Mouse (Mus musculus) liver, embryonic 15.5 days (tissue): ENCODE measurements around the gene Gm42715. TPM values are rescaled to one million over a fixed set of nuclear protein-coding genes. Genes with fewer than 3 reads are reported as not detected.
A peak's percentile ranks its signal among the peaks of the same experiment; 100 is the strongest.

Source experiments
- ATAC-seq: fragments of 200-750 bp; cut with Nextera tagmentation; 2 replicates; pipeline ENCODE4 v1.8.0; 2017; ENCODE audit warnings: moderate number of reproducible peaks, mild to moderate bottlenecking, moderate library complexity; ENCODE audit not compliant: insufficient read depth
- H3K27ac ChIP-seq: fragments of 300-500 bp; sonication (generic); replicated peaks from 2 replicates; pipeline ENCODE4 v1.5.1; 2015; ENCODE audit warnings: mild to moderate bottlenecking, inconsistent platforms
- H3K27me3 ChIP-seq: fragments of 300-500 bp; sonication (generic); 2 replicates; pipeline ENCODE4 v1.6.1; 2015; ENCODE audit warnings: mild to moderate bottlenecking, inconsistent platforms
- H3K36me3 ChIP-seq: fragments of 300-500 bp; sonication (generic); replicated peaks from 2 replicates; pipeline ENCODE4 v1.6.1; 2015; ENCODE audit warnings: moderate library complexity, mild to moderate bottlenecking, inconsistent platforms
- H3K4me1 ChIP-seq: fragments of 300-500 bp; sonication (generic); replicated peaks from 2 replicates; pipeline ENCODE4 v1.6.1; 2015; ENCODE audit warnings: inconsistent platforms
- H3K4me2 ChIP-seq: fragments of 300-500 bp; sonication (generic); 2 replicates; pipeline ENCODE4 v1.6.1; 2015; ENCODE audit warnings: moderate library complexity, mild to moderate bottlenecking, inconsistent platforms
- H3K4me3 ChIP-seq: fragments of 300-500 bp; sonication (generic); replicated peaks from 2 replicates; pipeline ENCODE4 v1.5.1; 2015; ENCODE audit warnings: mild to moderate bottlenecking, inconsistent platforms
- H3K9ac ChIP-seq: fragments of 300-500 bp; sonication (generic); 2 replicates; pipeline ENCODE4 v1.6.1; 2015; ENCODE audit warnings: moderate library complexity, mild to moderate bottlenecking, inconsistent platforms
- H3K9me3 ChIP-seq: fragments of 300-500 bp; sonication (generic); replicated peaks from 2 replicates; pipeline ENCODE4 v1.6.1; 2016; ENCODE audit warnings: inconsistent platforms
- WGBS: fragments of 180-500 bp; shearing (Covaris S2); methylation state at CpG from one replicate; pipeline ENCODE4 v1.1.7; 2015; ENCODE audit warnings: mixed read lengths; ENCODE audit not compliant: insufficient replicate concordance; 5-methylcytosine and 5-hydroxymethylcytosine counted together
- polyA plus RNA-seq: library from polyadenylated mRNA; unstranded; fragments of >200 nt; fragmentation: Nextera tagmentation; extraction: Ambion mirVana; gene quantifications from 2 replicates; pipeline ENCODE4 v1.2.1, GENCODE M21; 2015

Gm42715 gene
- polyA plus RNA-seq, 1 experiment from 2014 or later = 5.2 TPM

DNA sequence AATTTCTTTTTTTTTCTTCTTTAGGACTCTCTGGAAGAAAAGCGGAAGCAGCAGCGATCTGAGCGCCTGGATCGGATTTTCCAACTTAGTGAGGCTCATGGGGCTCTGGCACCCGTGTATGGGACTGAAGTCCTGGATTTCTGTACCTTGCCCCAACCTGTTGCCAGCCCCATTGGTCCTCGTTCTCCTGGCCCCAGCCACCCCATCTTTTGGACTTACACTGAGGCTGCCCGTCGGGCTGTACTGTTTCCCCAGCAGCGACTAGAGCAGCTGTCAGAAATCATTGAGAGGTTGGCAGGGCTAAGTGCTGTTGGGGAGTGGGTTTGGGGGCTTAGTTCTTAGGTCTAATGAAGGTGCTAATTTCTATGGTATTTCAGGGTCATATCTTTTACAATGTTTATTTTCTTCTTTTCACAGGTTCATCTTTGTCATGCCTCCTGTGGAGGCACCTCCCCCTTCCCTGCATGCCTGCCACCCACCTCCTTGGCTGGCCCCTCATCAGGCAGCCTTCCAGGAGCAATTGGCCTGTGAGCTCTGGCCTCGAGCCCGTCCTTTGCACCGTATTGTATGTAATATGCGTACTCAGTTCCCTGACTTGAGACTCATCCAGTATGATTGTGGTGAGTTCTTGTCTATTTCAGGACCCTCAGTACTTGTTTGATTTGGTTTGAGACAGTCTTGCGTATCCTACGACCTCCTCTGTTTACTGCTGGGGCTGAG is 29.9 kb downstream of the Gm42715 start:
- no peaks in the 10 kb centered on the region for H3K9me3 ChIP-seq
- ATAC-seq = no peak
- WGBS = 91% methylated on average over 15 of the region's 15 CpGs
- H3K4me3 ChIP-seq = no peak overlapping the region
- H3K4me2 ChIP-seq = no peak overlapping the region
- H3K4me1 ChIP-seq = no peaks in the 10 kb centered on the region
- H3K27me3 ChIP-seq = no peaks in the 10 kb centered on the region
- H3K9ac ChIP-seq = no peak overlapping the region
- H3K27ac ChIP-seq = no peak overlapping the region
- peaks cover 89% of the 10 kb centered on the region for H3K36me3 ChIP-seq

DNA sequence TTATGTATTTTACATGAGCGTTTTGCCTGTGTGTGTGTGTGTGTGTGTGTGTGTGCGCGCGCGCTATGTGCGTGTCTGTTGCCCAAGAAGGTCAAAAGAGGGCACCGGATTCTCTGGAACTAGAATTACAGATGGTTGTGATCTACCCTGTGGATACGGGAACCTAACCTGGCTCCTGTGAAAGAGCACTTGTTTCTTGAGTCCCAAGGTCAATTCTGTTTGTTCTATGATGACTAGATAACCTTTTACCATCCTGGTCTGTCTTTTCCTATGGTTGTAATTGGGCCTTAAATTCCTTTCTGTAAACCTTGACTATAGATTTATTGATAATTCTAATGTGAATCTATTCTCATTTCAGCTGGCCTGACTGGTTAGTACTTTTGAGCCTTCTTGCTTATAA is 32.2 kb downstream of the Gm42715 start:
- Histone ChIP-seq H3K27me3 (no peaks in the 10 kb centered on the region), H3K36me3 (peaks cover 90% of the 10 kb centered on the region), H3K27ac (no peak overlapping the region), H3K4me2 (no peak overlapping the region), H3K4me1 (no peaks in the 10 kb centered on the region), H3K9me3 (no peaks in the 10 kb centered on the region), H3K4me3 (no peak overlapping the region), H3K9ac (no peak overlapping the region)
- ATAC-seq = no peak
- WGBS = 91% methylated on average over 8 of the region's 8 CpGs

DNA sequence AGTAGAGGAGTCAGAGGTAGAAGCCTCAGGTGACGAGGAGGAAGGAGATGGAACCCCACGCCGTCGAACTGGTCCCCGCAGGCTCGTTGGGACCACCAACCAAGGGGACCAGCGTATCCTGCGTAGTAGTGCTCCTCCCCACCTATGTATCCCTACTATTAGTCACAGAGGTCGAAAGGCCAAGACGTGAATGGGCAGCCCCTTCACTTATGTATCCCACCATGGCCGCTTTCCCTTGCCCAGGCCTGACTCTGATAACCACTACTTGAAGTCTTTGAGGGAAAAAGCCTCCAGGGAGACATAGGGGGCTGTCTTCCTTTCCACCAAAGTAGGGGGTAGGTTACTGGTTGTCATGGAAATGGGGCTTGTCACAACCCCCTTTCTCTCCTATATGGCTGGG is 41.2 kb downstream of the Gm42715 start:
- Histone ChIP-seq H3K36me3 (peaks cover 84% of the 10 kb centered on the region), H3K4me3 (no peak overlapping the region), H3K4me2 (no peak overlapping the region), H3K9ac (no peak overlapping the region), H3K27me3 (no peaks in the 10 kb centered on the region), H3K27ac (no peak overlapping the region), H3K4me1 (no peaks in the 10 kb centered on the region), H3K9me3 (no peaks in the 10 kb centered on the region)
- 91% methylated on average over 11 of the region's 11 CpGs for WGBS
- ATAC-seq = no peak

DNA sequence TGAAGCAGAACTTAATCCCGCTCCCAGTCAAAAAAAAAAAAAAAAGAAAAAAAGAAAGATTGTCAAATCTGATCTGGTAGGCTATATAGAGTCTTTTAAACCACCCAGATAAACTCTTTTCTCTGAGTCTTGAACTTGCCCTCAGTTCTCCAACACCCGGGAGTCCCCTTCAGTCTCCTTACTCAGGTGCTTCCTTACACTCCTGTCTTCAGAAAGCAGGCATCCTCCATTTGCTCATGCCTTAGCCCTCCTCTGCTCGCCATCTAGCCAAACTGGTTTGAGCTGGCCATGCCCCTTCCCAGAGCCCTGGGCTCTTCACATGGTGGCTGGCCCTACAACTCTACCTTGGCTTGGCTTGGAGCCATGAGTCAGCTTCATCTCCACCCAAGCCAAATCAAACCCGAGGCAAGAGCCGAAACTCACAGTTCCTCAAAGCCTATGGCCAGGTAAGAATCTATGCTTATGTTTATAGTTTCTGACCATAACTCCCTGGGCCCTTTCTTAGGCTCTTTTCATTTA is 42.0 kb downstream of the Gm42715 start, which contains the start of gene Tmem265:
Gene Tmem265 (plus strand): TSS at position 51 of the 519 bp plus-strand sequence.
- Histone ChIP-seq H3K27me3 (no peaks in the 10 kb centered on the region), H3K36me3 (peaks cover 83% of the 10 kb centered on the region), H3K4me3 (no peak within 1 kb of the TSS), H3K9ac (no peak within 1 kb of the TSS), H3K9me3 (no peaks in the 10 kb centered on the region), H3K4me2 (no peak within 1 kb of the TSS), H3K27ac (no peak within 1 kb of the TSS), H3K4me1 (no peaks in the 10 kb centered on the region)
- ATAC-seq = no peak
- WGBS = 85% methylated on average over 5 of the region's 5 CpGs

DNA sequence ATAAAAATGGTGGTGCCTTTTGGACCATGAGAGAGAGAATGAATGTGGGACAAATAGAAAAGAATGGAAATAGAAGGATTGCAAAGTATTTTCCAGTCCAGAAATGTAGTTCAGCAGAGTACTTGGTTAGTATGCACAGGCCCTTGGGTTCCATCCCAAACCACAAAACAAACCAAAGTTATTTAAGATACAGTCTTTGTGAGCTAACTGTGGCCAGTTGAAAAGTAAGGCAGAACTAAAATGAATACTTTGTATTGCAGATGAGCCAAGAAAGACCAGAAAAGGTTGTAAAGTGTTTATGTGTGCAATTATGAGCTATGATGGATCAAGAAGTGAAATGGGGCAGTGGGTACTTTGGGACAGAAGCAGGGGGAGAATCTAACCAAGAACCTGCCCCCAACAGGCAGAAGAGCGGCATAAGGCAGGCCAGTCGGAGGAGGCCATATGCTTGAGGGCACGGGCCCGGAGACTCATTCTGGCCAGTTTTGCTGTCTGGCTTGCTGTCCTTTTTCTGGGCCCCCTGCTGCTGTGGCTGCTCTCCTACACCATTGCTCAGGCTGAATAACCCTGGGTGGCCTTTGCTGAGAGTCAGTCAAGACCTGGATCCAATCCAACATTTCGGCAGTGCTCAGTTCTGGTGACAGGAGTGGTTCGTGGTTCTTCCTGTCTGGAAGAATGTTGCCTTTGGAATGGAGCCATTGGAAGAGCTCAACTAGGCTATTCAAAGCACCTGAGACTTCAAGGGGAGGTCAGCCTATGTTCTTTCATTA is 45.2 kb downstream of the Gm42715 start:
- WGBS = 84% methylated on average over 6 of the region's 6 CpGs
- no peak overlapping the region for H3K4me2 ChIP-seq
- no peak for ATAC-seq
- no peak overlapping the region for H3K27ac ChIP-seq
- no peak overlapping the region for H3K9ac ChIP-seq
- no peak overlapping the region for H3K4me3 ChIP-seq
- peaks cover 74% of the 10 kb centered on the region for H3K36me3 ChIP-seq
- H3K9me3 ChIP-seq = no peaks in the 10 kb centered on the region
- no peaks in the 10 kb centered on the region for H3K27me3 ChIP-seq
- H3K4me1 ChIP-seq = no peaks in the 10 kb centered on the region

DNA sequence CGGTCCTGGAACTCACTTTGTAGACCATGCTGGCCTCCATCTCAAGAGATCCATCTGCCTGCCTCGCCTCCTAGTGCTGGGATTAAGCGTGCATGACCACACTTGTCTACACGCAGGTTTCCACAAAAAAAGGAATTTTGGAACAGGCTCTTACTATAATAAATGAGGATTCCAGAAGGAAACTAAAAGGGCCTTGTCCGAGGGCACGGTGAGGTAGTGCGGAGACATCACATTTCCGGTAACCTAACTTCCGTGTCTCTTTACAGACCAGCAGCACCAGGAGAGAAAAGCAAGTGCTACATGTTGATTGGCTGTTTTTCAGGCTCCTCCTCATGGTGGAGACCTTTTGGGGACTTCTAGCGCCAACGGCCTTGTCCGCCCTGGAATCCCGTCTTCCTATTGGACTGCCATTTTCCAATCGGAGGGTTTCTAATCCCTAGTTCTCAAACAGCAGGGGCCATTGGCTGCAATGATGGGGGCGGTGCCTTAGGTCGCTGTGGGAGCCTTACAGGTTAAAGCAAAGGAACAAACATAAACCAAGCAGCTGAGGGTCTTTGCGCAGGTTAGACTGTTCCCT is 53.6 kb downstream of the Gm42715 start, which contains the start of gene Phkg2:
Gene Phkg2 (plus strand): TSS at position 446 of the 577 bp plus-strand sequence.
- Histone ChIP-seq H3K9ac (peak within 1 kb of the TSS; percentile 88), H3K4me2 (peak within 1 kb of the TSS; percentile 92), H3K9me3 (no peaks in the 10 kb centered on the region), H3K4me1 (peaks cover 28% of the 10 kb centered on the region), H3K36me3 (peaks cover 19% of the 10 kb centered on the region), H3K4me3 (peak within 1 kb of the TSS; percentile 86), H3K27me3 (no peaks in the 10 kb centered on the region), H3K27ac (peak within 1 kb of the TSS; percentile 76)
- WGBS = under 1% methylated on average over 17 of the region's 17 CpGs
- peak; percentile 99 for ATAC-seq

DNA sequence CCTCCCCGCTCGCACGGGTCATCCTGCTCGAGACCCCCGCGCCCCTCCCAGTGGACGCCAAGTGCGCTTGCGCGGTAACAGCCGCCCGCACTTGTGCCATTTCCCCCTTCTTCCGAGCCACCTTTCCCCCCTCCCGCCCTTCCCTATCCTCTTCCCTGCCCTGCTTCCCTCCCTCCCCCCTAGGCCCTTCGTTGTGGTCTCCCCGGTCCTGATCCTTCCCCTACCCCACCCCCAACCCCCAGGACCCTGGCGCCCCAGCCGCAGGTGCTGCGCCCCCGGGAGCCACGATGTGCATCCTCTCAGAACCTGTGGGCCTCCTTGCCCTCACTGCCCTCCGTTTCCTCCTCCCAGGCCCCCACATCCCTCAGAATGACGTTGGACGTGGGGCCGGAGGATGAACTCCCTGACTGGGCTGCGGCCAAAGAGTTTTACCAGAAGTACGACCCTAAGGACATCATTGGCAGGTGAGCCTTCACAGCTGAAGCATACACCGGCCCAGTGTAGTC is 54.2 kb downstream of the Gm42715 start:
- WGBS = 0% methylated on average over 23 of the region's 28 CpGs
- H3K4me1 ChIP-seq = peaks cover 28% of the 10 kb centered on the region

DNA sequence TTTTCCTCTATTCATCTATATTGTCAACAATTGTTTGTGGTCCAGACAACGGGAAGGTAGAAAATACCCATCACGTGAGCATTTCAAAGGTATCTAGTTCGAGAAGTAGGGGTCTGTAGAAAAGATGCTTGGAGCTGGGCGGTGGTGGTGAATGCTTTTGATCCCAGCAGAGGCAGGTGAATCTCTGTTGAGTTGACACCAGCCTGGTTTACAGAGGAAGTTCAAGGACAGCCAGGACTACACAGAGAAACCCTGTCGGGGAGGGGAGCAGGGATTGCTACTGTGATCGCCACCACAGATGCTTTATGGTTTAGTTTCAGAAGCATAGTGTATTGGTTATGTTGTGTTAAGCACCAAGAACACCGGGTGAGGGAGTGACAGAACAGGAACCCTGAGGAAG is 54.7 kb downstream of the Gm42715 start:
- Histone ChIP-seq H3K9me3 (no peaks in the 10 kb centered on the region), H3K27ac (0 out of 2 replicates have a peak overlapping the region, but pooled peaks have one; percentile 38), H3K4me3 (peak overlapping the region; percentile 86), H3K27me3 (no peaks in the 10 kb centered on the region), H3K4me2 (peak overlapping the region; percentile 92), H3K4me1 (peaks cover 28% of the 10 kb centered on the region), H3K9ac (peak overlapping the region; percentile 88), H3K36me3 (peaks cover 21% of the 10 kb centered on the region)
- 11% methylated on average over 7 of the region's 7 CpGs for WGBS
- ATAC-seq = no peak

More for the DNA sequence above, 54.2 kb downstream of the Gm42715 start:
- peak; percentile 37 for ATAC-seq
- Histone ChIP-seq H3K9ac (peak overlapping the region; percentile 88), H3K36me3 (peaks cover 22% of the 10 kb centered on the region), H3K27me3 (no peaks in the 10 kb centered on the region), H3K9me3 (no peaks in the 10 kb centered on the region), H3K4me3 (peak overlapping the region; percentile 86), H3K4me2 (peak overlapping the region; percentile 92), H3K27ac (peak overlapping the region; percentile 76)

DNA sequence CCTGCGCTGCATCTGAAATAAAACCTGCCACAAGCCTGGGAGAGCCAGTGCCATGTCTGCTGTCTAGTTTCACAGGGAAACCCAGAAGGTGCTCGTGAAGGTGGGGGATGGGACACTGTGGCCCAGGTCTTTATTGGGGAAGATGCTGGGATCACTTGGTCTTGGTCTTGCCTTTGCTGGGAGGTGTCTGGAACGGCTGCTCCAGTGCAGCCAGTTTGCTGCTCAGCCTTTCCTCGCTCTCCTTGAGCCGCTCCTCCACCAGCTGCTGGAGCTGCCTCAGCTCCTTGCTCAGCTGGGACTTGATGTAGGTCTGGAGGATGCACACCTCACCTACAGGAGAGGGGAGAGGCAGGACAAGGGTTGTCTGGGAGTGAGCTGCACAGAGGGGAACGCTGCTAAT is 63.9 kb downstream of the Gm42715 start:
- WGBS = 81% methylated on average over 6 of the region's 6 CpGs

DNA sequence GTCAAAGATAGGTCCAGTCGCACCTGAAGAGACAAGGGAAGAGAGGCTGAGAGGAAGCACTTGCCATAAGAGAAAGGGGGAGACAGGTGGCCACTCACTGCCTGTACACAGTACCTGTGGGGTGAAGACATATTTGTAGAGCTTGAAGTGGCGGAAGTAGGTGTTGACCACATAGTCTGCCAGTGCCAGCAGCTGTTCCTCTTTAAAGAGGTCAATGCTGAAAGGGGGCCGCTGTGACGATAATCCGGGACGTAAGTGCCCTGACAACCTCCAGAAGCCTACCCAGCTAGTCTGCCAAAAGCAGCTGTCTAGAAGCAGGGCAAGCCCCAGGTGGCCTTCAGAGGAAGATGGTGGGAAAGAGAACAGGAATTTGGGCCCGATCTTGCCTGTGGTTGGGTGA is 65.6 kb downstream of the Gm42715 start:
- Histone ChIP-seq H3K4me2 (no peak overlapping the region), H3K27me3 (no peaks in the 10 kb centered on the region), H3K27ac (0 out of 2 replicates have a peak overlapping the region, but pooled peaks have one; percentile 85), H3K9ac (no peak overlapping the region), H3K4me1 (peaks cover 44% of the 10 kb centered on the region), H3K36me3 (peaks cover 55% of the 10 kb centered on the region), H3K9me3 (no peaks in the 10 kb centered on the region), H3K4me3 (no peak overlapping the region)
- no peak for ATAC-seq
- WGBS = 81% methylated on average over 7 of the region's 7 CpGs

More for the DNA sequence above, 63.9 kb downstream of the Gm42715 start:
- Histone ChIP-seq H3K36me3 (peaks cover 63% of the 10 kb centered on the region), H3K4me3 (no peak overlapping the region), H3K4me2 (no peak overlapping the region), H3K4me1 (peaks cover 33% of the 10 kb centered on the region), H3K9me3 (no peaks in the 10 kb centered on the region), H3K27me3 (no peaks in the 10 kb centered on the region), H3K27ac (no peak overlapping the region), H3K9ac (no peak overlapping the region)
- no peak for ATAC-seq
